Mouse (Mus musculus) CH12.LX (cell line): Measurements from ENCODE around the gene Celf5.

Experiments used
- CTCF ChIP-seq, 2 experiments: IDR thresholded peaks in 1 of 2; conservative IDR thresholded peaks in 1 of 2; 2 replicates each; pipeline ENCODE4 v1.5.1; 2011 to 2012; ENCODE audit warnings: low read depth in 2 of 2, low read length in 2 of 2, improper control_type of control experiment in 1 of 2, inconsistent platforms in 1 of 2, mild to moderate bottlenecking in 1 of 2, moderate library complexity in 1 of 2
- MAX ChIP-seq: IDR thresholded peaks from 2 replicates; pipeline ENCODE4 v1.6.1; 2011; ENCODE audit warnings: low read length, improper control_type of control experiment
- POLR2A ChIP-seq: IDR thresholded peaks from 2 replicates; pipeline ENCODE4 v1.6.1; 2011; ENCODE audit warnings: low read depth, mild to moderate bottlenecking, improper control_type of control experiment, low read length

DNA sequence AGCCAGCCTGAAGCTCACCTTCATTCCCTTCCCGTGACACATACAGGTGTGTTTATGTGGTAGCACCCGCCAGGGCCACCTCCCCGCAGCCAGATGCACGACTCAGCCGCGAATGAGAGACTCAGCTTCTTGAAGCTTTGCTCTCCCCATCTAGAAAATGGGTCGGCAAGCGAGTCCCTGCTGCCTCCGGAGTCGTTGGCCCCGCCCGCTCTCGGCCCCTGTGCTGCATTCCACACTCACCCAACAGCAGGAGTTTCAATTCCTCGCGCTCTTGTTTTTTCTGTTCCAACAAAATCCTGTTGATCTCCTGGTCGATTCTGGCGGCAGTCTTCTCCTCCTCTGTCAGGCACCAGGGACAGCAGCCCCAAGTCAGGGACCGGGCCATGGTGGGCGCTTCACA lies 41.1 kb upstream of the Celf5 start:
- TF ChIP-seq MAX: no peak
- TF ChIP-seq POLR2A: no peak
- TF ChIP-seq CTCF (conservative IDR thresholded peaks at IDR 0.05 in 1 of 2, IDR thresholded peaks at IDR 0.05 in 1 of 2; ENCODE audit: low read depth in 2 of 2, low read length in 2 of 2): no peak
